Mouse (Mus musculus) T-helper 17 cell (primary cell): Measurements from ENCODE around the gene Rsrc2.

Experiments used
- in situ Hi-C, 2 experiments: fragments of 300-600 bp; cut with MboI, MseI; formaldehyde crosslinking; loops; 1 replicate in 1 of 2; 2 replicates in 1 of 2; pipeline ENCODE4 v1.15.1; 2025; ENCODE audit warnings: high pct_unique_total_duplicates in 2 of 2

Rsrc2 gene

GRCm38 (mm10) chr5:123696961-123697360 is 52.3 kb downstream of the Rsrc2 start:
- in situ Hi-C loops, result no loop called here

- in situ Hi-C loops, result no loop called here
Measured at GRCm38 (mm10) chr5:123696244-123696643, 53.0 kb downstream of the Rsrc2 start.

- in situ Hi-C loops, result no loop called here
Measured at GRCm38 (mm10) chr5:123694468-123694867, 54.7 kb downstream of the Rsrc2 start.

- in situ Hi-C loops, result no loop called here
Measured at GRCm38 (mm10) chr5:123684221-123685144, 64.7 kb downstream of the Rsrc2 start, which contains the start of gene Clip1. Gene Clip1, minus strand, starts transcription at chr5:123684618.

GRCm38 (mm10) chr5:123683377-123684220 is 65.6 kb downstream of the Rsrc2 start:
- in situ Hi-C loops, result no loop called here

- in situ Hi-C loops, result no loop called here
Measured at GRCm38 (mm10) chr5:123683043-123683376, 66.2 kb downstream of the Rsrc2 start.

- in situ Hi-C loops, result no loop called here
Measured at GRCm38 (mm10) chr5:123682372-123682771, 66.8 kb downstream of the Rsrc2 start.

GRCm38 (mm10) chr5:123679546-123680263 is 69.5 kb downstream of the Rsrc2 start:
- in situ Hi-C loops, result no loop called here

- in situ Hi-C loops, result no loop called here
Measured at GRCm38 (mm10) chr5:123679106-123679505, 70.1 kb downstream of the Rsrc2 start.
